Mouse (Mus musculus) heart, postnatal 0 days (tissue): ENCODE data around the gene Adcyap1r1.

ENCODE experiments used
- CTCF ChIP-seq: IDR thresholded peaks from 2 replicates; pipeline ENCODE4 v1.5.1; 2016; ENCODE audit warnings: antibody characterized with exemption, control low read depth, low read depth
- EP300 ChIP-seq: IDR thresholded peaks from 2 replicates; pipeline ENCODE4 v1.6.1; 2016; ENCODE audit warnings: antibody characterized with exemption, low read depth

DNA sequence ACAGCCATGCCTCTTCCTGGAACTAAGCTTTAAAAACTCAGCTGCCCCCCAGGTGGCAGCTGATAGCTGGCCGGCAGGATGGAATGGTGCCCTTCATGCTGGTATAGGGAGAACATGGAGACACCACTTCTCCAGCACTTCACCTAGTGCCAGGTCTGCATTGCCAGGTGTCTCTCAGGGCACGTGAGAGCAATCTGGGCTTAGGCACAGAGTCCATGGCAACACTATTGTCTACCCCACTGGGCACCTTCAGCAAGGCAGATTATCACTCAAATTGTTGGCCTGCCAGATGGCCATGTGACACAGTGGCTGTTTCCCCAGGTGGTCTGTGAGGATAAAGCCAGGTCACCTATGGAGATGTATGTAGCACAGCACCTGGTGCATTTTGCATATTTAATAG lies 20.6 kb downstream of the Adcyap1r1 start:
- TF ChIP-seq CTCF (no peak), EP300 (no peak)
